Mouse (Mus musculus) MEL (cell line): ENCODE measurements around the gene Frem2. TPM values are rescaled to one million over a fixed set of nuclear protein-coding genes. Genes with fewer than 3 reads are reported as not detected.

Source experiments
- DNase-seq: peaks from one replicate; pipeline ENCODE4 v3.0.0; 2011; ENCODE audit warnings: low read depth, low spot score
- H3K27ac ChIP-seq: 2 replicates; pipeline ENCODE4 v1.5.1; 2012; ENCODE audit warnings: low read depth, mild to moderate bottlenecking, control low read depth, low read length, moderate library complexity; ENCODE audit not compliant: control insufficient read depth
- H3K27me3 ChIP-seq, 2 experiments: fragments of 150-350 bp in 1 of 2; sonication (generic) in 1 of 2; 2 replicates each; pipeline ENCODE4 v1.6.1; 2012; ENCODE audit warnings: low read length in 2 of 2, mild to moderate bottlenecking in 2 of 2, improper control_type of control experiment in 1 of 2, moderate library complexity in 1 of 2; ENCODE audit not compliant: insufficient read depth in 2 of 2, control insufficient read depth in 1 of 2
- H3K36me3 ChIP-seq, 2 experiments: 2 replicates each; pipeline ENCODE4 v1.6.1; 2012 to 2014; ENCODE audit warnings: low read length in 2 of 2, improper control_type of control experiment in 1 of 2, inconsistent platforms in 1 of 2, mild to moderate bottlenecking in 1 of 2; ENCODE audit not compliant: insufficient read depth in 2 of 2, control insufficient read depth in 1 of 2
- H3K4me1 ChIP-seq, 2 experiments: fragments of 150-350 bp in 1 of 2; sonication (generic) in 1 of 2; 2 replicates each; pipeline ENCODE4 v1.6.1; 2012; ENCODE audit warnings: low read length in 2 of 2, improper control_type of control experiment in 1 of 2, mild to moderate bottlenecking in 1 of 2; ENCODE audit not compliant: insufficient read depth in 2 of 2, control insufficient read depth in 1 of 2
- H3K4me3 ChIP-seq, 2 experiments: fragments of 150-350 bp in 1 of 2; sonication (generic) in 1 of 2; 2 replicates each; pipeline ENCODE4 v1.5.1; 2012; ENCODE audit warnings: low read depth in 2 of 2, low read length in 2 of 2, mild to moderate bottlenecking in 2 of 2, moderate library complexity in 2 of 2, control low read depth in 1 of 2, improper control_type of control experiment in 1 of 2; ENCODE audit not compliant: control insufficient read depth in 1 of 2, insufficient read depth in 1 of 2
- H3K79me2 ChIP-seq: 2 replicates; pipeline ENCODE4 v1.6.1; 2012; ENCODE audit warnings: mild to moderate bottlenecking, low read length, moderate library complexity; ENCODE audit not compliant: control insufficient read depth, poor library complexity, insufficient read depth
- H3K9ac ChIP-seq: 2 replicates; pipeline ENCODE4 v1.6.1; 2012; ENCODE audit warnings: low read depth, mild to moderate bottlenecking, control low read depth, low read length, moderate library complexity; ENCODE audit not compliant: control insufficient read depth, poor library complexity, severe bottlenecking
- H3K9me3 ChIP-seq: fragments of 150-350 bp; sonication (generic); replicated peaks from 2 replicates; pipeline ENCODE4 v1.6.1; 2012; ENCODE audit warnings: mild to moderate bottlenecking, low read length, improper control_type of control experiment, moderate library complexity; ENCODE audit not compliant: insufficient read depth
- BHLHE40 ChIP-seq: IDR thresholded peaks from 2 replicates; pipeline ENCODE4 v1.6.1; 2012; ENCODE audit warnings: low read depth, mild to moderate bottlenecking, inconsistent platforms, low read length, improper control_type of control experiment, borderline replicate concordance
- CHD1 ChIP-seq: IDR thresholded peaks from 2 replicates; pipeline ENCODE4 v1.6.1; 2012; ENCODE audit warnings: low read depth, mild to moderate bottlenecking, inconsistent platforms, low read length, improper control_type of control experiment
- CHD2 ChIP-seq: IDR thresholded peaks from 2 replicates; pipeline ENCODE4 v1.6.1; 2011; ENCODE audit warnings: low read length, improper control_type of control experiment
- CTCF ChIP-seq, 3 experiments: IDR thresholded peaks in 2 of 3; conservative IDR thresholded peaks in 1 of 3; 2 replicates each; pipeline ENCODE4 v1.5.1; 2011 to 2012; ENCODE audit warnings: low read length in 3 of 3, low read depth in 2 of 3, mild to moderate bottlenecking in 2 of 3, improper control_type of control experiment in 1 of 3, inconsistent platforms in 1 of 3, mixed read lengths in 1 of 3, moderate library complexity in 1 of 3; ENCODE audit not compliant: control insufficient read depth in 1 of 3, insufficient read depth in 1 of 3, poor library complexity in 1 of 3, severe bottlenecking in 1 of 3
- ELF1 ChIP-seq: IDR thresholded peaks from 2 replicates; pipeline ENCODE4 v1.6.1; 2014; ENCODE audit warnings: low read depth, mild to moderate bottlenecking, inconsistent platforms, low read length, improper control_type of control experiment, moderate library complexity
- EP300 ChIP-seq, 2 experiments: IDR thresholded peaks; 2 replicates each; pipeline ENCODE4 v1.6.1; 2011; ENCODE audit warnings: improper control_type of control experiment in 2 of 2, low read length in 2 of 2, low read depth in 1 of 2, mild to moderate bottlenecking in 1 of 2
- ETS1 ChIP-seq: IDR thresholded peaks from 2 replicates; pipeline ENCODE4 v1.6.1; 2012; ENCODE audit warnings: low read depth, mild to moderate bottlenecking, inconsistent platforms, low read length, improper control_type of control experiment, moderate library complexity
- HCFC1 ChIP-seq: IDR thresholded peaks from 2 replicates; pipeline ENCODE4 v1.6.1; 2012; ENCODE audit warnings: low read depth, mild to moderate bottlenecking, inconsistent platforms, low read length, improper control_type of control experiment, moderate library complexity
- KAT2A ChIP-seq: conservative IDR thresholded peaks from 2 replicates; pipeline ENCODE4 v1.6.1; 2012; ENCODE audit warnings: low read depth, low read length, improper control_type of control experiment, inconsistent platforms
- MAFK ChIP-seq: IDR thresholded peaks from 2 replicates; pipeline ENCODE4 v1.6.1; 2011; ENCODE audit warnings: low read depth, mild to moderate bottlenecking, low read length, improper control_type of control experiment, borderline replicate concordance
- MAZ ChIP-seq: IDR thresholded peaks from 2 replicates; pipeline ENCODE4 v1.6.1; 2012; ENCODE audit warnings: low read depth, mild to moderate bottlenecking, inconsistent platforms, low read length, improper control_type of control experiment
- MXI1 ChIP-seq: IDR thresholded peaks from 2 replicates; pipeline ENCODE4 v1.6.1; 2011; ENCODE audit warnings: mild to moderate bottlenecking, low read depth, low read length, improper control_type of control experiment
- POLR2AphosphoS5 ChIP-seq: IDR thresholded peaks from 2 replicates; pipeline ENCODE4 v1.6.1; 2012; ENCODE audit warnings: low read depth, borderline replicate concordance, mild to moderate bottlenecking, inconsistent platforms, low read length, moderate library complexity, mixed read lengths
- SMC3 ChIP-seq: IDR thresholded peaks from 2 replicates; pipeline ENCODE4 v1.6.1; 2011; ENCODE audit warnings: low read depth, low read length, improper control_type of control experiment
- TAL1 ChIP-seq: IDR thresholded peaks from 2 replicates; pipeline ENCODE4 v1.6.1; 2012; ENCODE audit warnings: mild to moderate bottlenecking, inconsistent platforms, low read length, moderate library complexity, mixed read lengths
- UBTF ChIP-seq: IDR thresholded peaks from 2 replicates; pipeline ENCODE4 v1.6.1; 2012; ENCODE audit warnings: low read depth, mild to moderate bottlenecking, inconsistent platforms, low read length, improper control_type of control experiment, moderate library complexity, borderline replicate concordance; ENCODE audit not compliant: insufficient read depth
- USF1 ChIP-seq: IDR thresholded peaks from 2 replicates; pipeline ENCODE4 v1.6.1; 2014; ENCODE audit warnings: low read depth, mild to moderate bottlenecking, inconsistent platforms, low read length, improper control_type of control experiment, moderate library complexity
- USF2 ChIP-seq, 2 experiments: IDR thresholded peaks; 2 replicates each; pipeline ENCODE4 v1.6.1; 2011 to 2012; ENCODE audit warnings: improper control_type of control experiment in 2 of 2, low read length in 2 of 2, borderline replicate concordance in 1 of 2, inconsistent platforms in 1 of 2, low read depth in 1 of 2, mild to moderate bottlenecking in 1 of 2; ENCODE audit not compliant: insufficient read depth in 1 of 2
- ZC3H11A ChIP-seq: IDR thresholded peaks from 2 replicates; pipeline ENCODE4 v1.6.1; 2012; ENCODE audit warnings: low read depth, mild to moderate bottlenecking, inconsistent platforms, low read length, improper control_type of control experiment
- ZKSCAN1 ChIP-seq: IDR thresholded peaks from 2 replicates; pipeline ENCODE4 v1.6.1; 2012; ENCODE audit warnings: low read depth, mild to moderate bottlenecking, inconsistent platforms, low read length, improper control_type of control experiment, moderate library complexity
- ZMIZ1 ChIP-seq: IDR thresholded peaks from 2 replicates; pipeline ENCODE4 v1.6.1; 2012; ENCODE audit warnings: low read depth, mild to moderate bottlenecking, inconsistent platforms, low read length, improper control_type of control experiment, moderate library complexity
- polyA plus RNA-seq, 2 experiments: library from polyadenylated mRNA; stranded (reverse) in 1 of 2; unstranded in 1 of 2; fragments of >175 nt in 1 of 2; fragments of >200 nt in 1 of 2; gene quantifications; 2 replicates each; pipeline versions ENCODE4 v1.2.1 to v1.2.4; 2012; ENCODE audit warnings: low replicate concordance in 2 of 2, low read depth in 1 of 2; ENCODE audit not compliant: insufficient read length in 2 of 2, insufficient read depth in 1 of 2, missing spikeins in 1 of 2
- total RNA-seq: library from RNA; depleted of rRNA; stranded (reverse); fragments of 300-350 nt; gene quantifications from 2 replicates; pipeline ENCODE4 v1.2.3, GENCODE M21; 2012

Frem2 gene
- total and polyA plus RNA-seq, 3 experiments, result not detected

- no peak for TF ChIP-seq TAL1
- no peak for TF ChIP-seq MAZ
- no peak for TF ChIP-seq CHD1
- TF ChIP-seq ZMIZ1, result no peak
- no peak for TF ChIP-seq USF2 (IDR thresholded peaks at IDR 0.05; ENCODE audit: borderline replicate concordance in 1 of 2, insufficient read depth in 1 of 2, low read depth in 1 of 2, low read length in 2 of 2)
- TF ChIP-seq MAFK, result no peak
- H3K27ac ChIP-seq, result no peak overlapping the region
Observed at GRCm38 (mm10) chr3:53635948-53636347, 21.2 kb downstream of the Frem2 start.

GRCm38 (mm10) chr3:53631126-53631525 lies 26.0 kb downstream of the Frem2 start:
- DNase-seq, result no peak
- TF ChIP-seq USF1, result no peak
- no peak for TF ChIP-seq SMC3
- no peak for TF ChIP-seq HCFC1
- H3K9ac ChIP-seq, result no peak overlapping the region
- no peaks in the 10 kb centered on the region for H3K36me3 ChIP-seq
- H3K27me3 ChIP-seq, result no peaks in the 10 kb centered on the region
- no peaks in the 10 kb centered on the region for H3K79me2 ChIP-seq
- no peaks in the 10 kb centered on the region for H3K9me3 ChIP-seq
- H3K4me3 ChIP-seq, result no peak overlapping the region
- H3K4me1 ChIP-seq, result no peaks in the 10 kb centered on the region
- no peak overlapping the region for H3K27ac ChIP-seq

More at GRCm38 (mm10) chr3:53635948-53636347, 21.2 kb downstream of the Frem2 start:
- Histone ChIP-seq H3K27me3 (no peaks in the 10 kb centered on the region), H3K79me2 (no peaks in the 10 kb centered on the region), H3K9me3 (no peaks in the 10 kb centered on the region), H3K36me3 (no peaks in the 10 kb centered on the region), H3K4me1 (no peaks in the 10 kb centered on the region), H3K4me3 (no peak overlapping the region), H3K9ac (no peak overlapping the region)
- DNase-seq, result no peak

- no peaks in the 10 kb centered on the region for H3K9me3 ChIP-seq
- no peak overlapping the region for H3K27ac ChIP-seq
- no peaks in the 10 kb centered on the region for H3K27me3 ChIP-seq
- no peak for DNase-seq
- H3K79me2 ChIP-seq, result no peaks in the 10 kb centered on the region
- no peaks in the 10 kb centered on the region for H3K4me1 ChIP-seq
- no peak overlapping the region for H3K9ac ChIP-seq
- H3K4me3 ChIP-seq, result no peak overlapping the region
- TF ChIP-seq CHD2 (no peak), KAT2A (no peak), ZKSCAN1 (no peak), POLR2AphosphoS5 (no peak), SMC3 (no peak), ELF1 (no peak), ZC3H11A (no peak), UBTF (no peak), ETS1 (no peak), EP300 (IDR thresholded peaks at IDR 0.05; ENCODE audit: low read depth in 1 of 2, low read length in 2 of 2) (no peak), MXI1 (no peak), TAL1 (no peak), BHLHE40 (no peak), MAZ (no peak), CTCF (IDR thresholded peaks at IDR 0.05 in 2 of 3, conservative IDR thresholded peaks at IDR 0.05 in 1 of 3; ENCODE audit: control insufficient read depth in 1 of 3, insufficient read depth in 1 of 3, low read depth in 2 of 3, low read length in 3 of 3, poor library complexity in 1 of 3, severe bottlenecking in 1 of 3) (no peak)
- no peaks in the 10 kb centered on the region for H3K36me3 ChIP-seq
Observed at GRCm38 (mm10) chr3:53630630-53631029, 26.5 kb downstream of the Frem2 start.
